Mouse (Mus musculus) hindbrain, embryonic 12.5 days (tissue): ENCODE measurements around the gene Igsf21. TPM values are rescaled to one million over a fixed set of nuclear protein-coding genes. Genes with fewer than 3 reads are reported as not detected.

Source experiments
- ATAC-seq: fragments of 200-750 bp; cut with Nextera tagmentation; 2 replicates; pipeline ENCODE4 v1.8.0; 2017; ENCODE audit warnings: moderate TSS enrichment; ENCODE audit not compliant: low FRiP score
- H3K27ac ChIP-seq: fragments of 300-500 bp; sonication (generic); 2 replicates; pipeline ENCODE4 v1.5.1; 2016; ENCODE audit warnings: mild to moderate bottlenecking
- H3K27me3 ChIP-seq: fragments of 300-500 bp; sonication (generic); 2 replicates; pipeline ENCODE4 v1.6.1; 2016; ENCODE audit warnings: mild to moderate bottlenecking
- H3K36me3 ChIP-seq: fragments of 300-500 bp; sonication (generic); 2 replicates; pipeline ENCODE4 v1.6.1; 2016; ENCODE audit warnings: mild to moderate bottlenecking
- H3K4me1 ChIP-seq: fragments of 300-500 bp; sonication (generic); 2 replicates; pipeline ENCODE4 v1.6.1; 2016
- H3K4me2 ChIP-seq: fragments of 300-500 bp; sonication (generic); replicated peaks from 2 replicates; pipeline ENCODE4 v1.6.1; 2016; ENCODE audit warnings: mild to moderate bottlenecking
- H3K4me3 ChIP-seq: fragments of 300-500 bp; sonication (generic); 2 replicates; pipeline ENCODE4 v1.5.1; 2016; ENCODE audit warnings: mild to moderate bottlenecking
- H3K9ac ChIP-seq: fragments of 300-500 bp; sonication (generic); 2 replicates; pipeline ENCODE4 v1.6.1; 2016; ENCODE audit warnings: mild to moderate bottlenecking, moderate library complexity
- H3K9me3 ChIP-seq: fragments of 300-500 bp; sonication (generic); replicated peaks from 2 replicates; pipeline ENCODE4 v1.6.1; 2016; ENCODE audit warnings: mild to moderate bottlenecking
- WGBS: fragments of 180-500 bp; shearing (Covaris S2); methylation state at CpG from one replicate; pipeline ENCODE4 v1.1.7; 2016; 5-methylcytosine and 5-hydroxymethylcytosine counted together
- polyA plus RNA-seq: library from polyadenylated mRNA; unstranded; fragments of >200 nt; fragmentation: Nextera tagmentation; extraction: Ambion mirVana; gene quantifications from 2 replicates; pipeline ENCODE4 v1.2.1, GENCODE M21; 2016

The Igsf21 gene
- polyA plus RNA-seq, 1 experiment from 2014 or later, result 15.0 TPM

GRCm38 (mm10) chr4:140084521-140085011 lies 162.0 kb downstream of the Igsf21 start:
- no peak for ATAC-seq
- Histone ChIP-seq H3K27ac (0 out of 2 replicates have a peak overlapping the region, but pooled peaks have one; percentile 18), H3K4me2 (no peak overlapping the region), H3K4me1 (peaks cover 11% of the 10 kb centered on the region), H3K9ac (no peak overlapping the region), H3K9me3 (no peaks in the 10 kb centered on the region), H3K4me3 (no peak overlapping the region), H3K36me3 (no peaks in the 10 kb centered on the region), H3K27me3 (no peaks in the 10 kb centered on the region)
- WGBS, result 46% methylated on average over 11 of the region's 11 CpGs

- ATAC-seq, result no peak
- WGBS, result 68% methylated on average over 5 of the region's 5 CpGs
- Histone ChIP-seq H3K27ac (no peak overlapping the region), H3K4me1 (peaks cover 11% of the 10 kb centered on the region), H3K4me3 (no peak overlapping the region), H3K4me2 (no peak overlapping the region), H3K9me3 (no peaks in the 10 kb centered on the region), H3K36me3 (no peaks in the 10 kb centered on the region), H3K9ac (no peak overlapping the region), H3K27me3 (no peaks in the 10 kb centered on the region)
Observed at GRCm38 (mm10) chr4:140084064-140084463, 162.5 kb downstream of the Igsf21 start.

DNA sequence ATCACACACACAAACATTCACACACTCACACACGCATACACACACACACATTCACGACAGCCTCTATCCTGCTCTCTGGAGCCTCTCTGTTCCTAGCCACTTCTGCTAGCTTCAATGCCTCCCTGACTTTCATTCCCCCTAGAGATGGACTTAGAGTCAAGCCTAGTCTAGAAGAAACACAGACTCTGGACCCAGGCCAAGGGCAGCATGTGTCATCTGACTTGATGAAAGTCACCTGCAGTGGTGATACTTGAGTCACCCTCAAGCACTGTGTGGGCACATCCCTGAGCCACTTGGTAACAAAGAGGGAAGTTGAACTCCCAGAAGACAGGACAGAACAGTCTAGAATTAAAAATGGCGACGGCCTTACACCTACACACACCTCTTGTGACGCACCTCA lies 168.2 kb downstream of the Igsf21 start:
- Histone ChIP-seq H3K9ac (no peak overlapping the region), H3K9me3 (no peaks in the 10 kb centered on the region), H3K4me3 (no peak overlapping the region), H3K27ac (no peak overlapping the region), H3K4me1 (peaks cover 17% of the 10 kb centered on the region), H3K36me3 (no peaks in the 10 kb centered on the region), H3K4me2 (no peak overlapping the region), H3K27me3 (no peaks in the 10 kb centered on the region)
- 88% methylated on average over 5 of the region's 5 CpGs for WGBS
- no peak for ATAC-seq

DNA sequence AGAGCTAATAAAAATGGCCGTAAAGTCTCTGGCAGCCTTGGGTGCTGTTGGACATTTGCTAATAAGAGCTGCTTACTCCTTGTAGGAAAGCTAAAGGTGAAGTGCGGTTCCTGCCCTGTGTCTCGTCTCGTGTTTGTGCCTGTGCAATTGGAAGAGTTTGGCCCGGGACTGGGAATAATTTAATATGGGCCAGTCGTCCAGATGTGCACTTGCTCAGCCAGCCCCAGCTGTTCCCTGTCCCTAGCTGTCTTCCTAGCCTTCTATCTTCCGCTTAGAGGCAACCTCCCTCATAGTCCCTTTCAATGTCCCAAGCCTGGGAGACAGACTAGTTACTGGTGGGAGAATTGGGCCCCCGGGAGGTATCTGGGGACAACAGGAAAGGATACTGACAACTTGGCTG lies 169.0 kb downstream of the Igsf21 start:
- no peaks in the 10 kb centered on the region for H3K9me3 ChIP-seq
- H3K4me2 ChIP-seq, result no peak overlapping the region
- 74% methylated on average over 8 of the region's 8 CpGs for WGBS
- ATAC-seq, result no peak
- peaks cover 17% of the 10 kb centered on the region for H3K4me1 ChIP-seq
- H3K9ac ChIP-seq, result no peak overlapping the region
- peak overlapping the region; percentile 7; the same call in 1 of the 2 replicates for H3K27ac ChIP-seq
- 0 out of 2 replicates have a peak, but pooled peaks cover 1% of the 10 kb centered on the region for H3K27me3 ChIP-seq
- H3K4me3 ChIP-seq, result no peak overlapping the region
- H3K36me3 ChIP-seq, result no peaks in the 10 kb centered on the region

GRCm38 (mm10) chr4:140076852-140077563 lies 169.6 kb downstream of the Igsf21 start:
- no peak for ATAC-seq
- Histone ChIP-seq H3K36me3 (no peaks in the 10 kb centered on the region), H3K9me3 (no peaks in the 10 kb centered on the region), H3K4me2 (no peak overlapping the region), H3K4me1 (peaks cover 17% of the 10 kb centered on the region), H3K27ac (peak overlapping the region; percentile 7; the same call in 1 of the 2 replicates), H3K4me3 (no peak overlapping the region), H3K27me3 (0 out of 2 replicates have a peak, but pooled peaks cover 7% of the 10 kb centered on the region), H3K9ac (no peak overlapping the region)
- 63% methylated on average over 12 of the region's 12 CpGs for WGBS

- Histone ChIP-seq H3K4me2 (no peak overlapping the region), H3K27me3 (0 out of 2 replicates have a peak, but pooled peaks cover 10% of the 10 kb centered on the region), H3K4me3 (no peak overlapping the region), H3K27ac (no peak overlapping the region), H3K4me1 (peaks cover 17% of the 10 kb centered on the region), H3K9ac (no peak overlapping the region), H3K36me3 (no peaks in the 10 kb centered on the region), H3K9me3 (no peaks in the 10 kb centered on the region)
- no peak for ATAC-seq
- 83% methylated on average over 6 of the region's 6 CpGs for WGBS
Observed at GRCm38 (mm10) chr4:140076428-140076827, 170.2 kb downstream of the Igsf21 start.

- H3K27ac ChIP-seq, result no peak overlapping the region; the same call in 1 of the 2 replicates
- H3K9me3 ChIP-seq, result 0 out of 2 replicates have a peak, but pooled peaks cover 8% of the 10 kb centered on the region
- H3K4me2 ChIP-seq, result no peak overlapping the region
- H3K4me3 ChIP-seq, result no peak overlapping the region
- 25% methylated on average over 17 of the region's 17 CpGs for WGBS
- no peaks in the 10 kb centered on the region for H3K36me3 ChIP-seq
- H3K9ac ChIP-seq, result no peak overlapping the region
- H3K4me1 ChIP-seq, result peaks cover 21% of the 10 kb centered on the region
- ATAC-seq, result no peak
- H3K27me3 ChIP-seq, result peaks cover 17% of the 10 kb centered on the region; the same call in 1 of the 2 replicates
Observed at GRCm38 (mm10) chr4:140071047-140071446, 175.5 kb downstream of the Igsf21 start.

DNA sequence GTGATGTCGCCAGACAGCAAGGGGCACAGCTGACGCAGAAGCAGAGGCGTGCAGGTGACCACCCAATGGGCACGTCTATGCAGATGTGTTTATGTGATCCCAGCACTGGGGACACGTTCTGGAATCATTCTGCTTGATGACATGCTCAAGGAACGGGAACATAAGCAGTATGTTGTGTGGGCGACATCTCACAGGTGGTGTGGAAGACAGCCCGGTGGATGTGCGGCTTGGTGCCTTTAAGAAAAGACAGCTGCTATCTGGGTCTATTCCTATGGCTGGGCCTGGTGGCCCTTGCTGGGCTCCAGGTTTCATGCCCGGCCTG lies 176.3 kb downstream of the Igsf21 start:
- peaks cover 21% of the 10 kb centered on the region for H3K4me1 ChIP-seq
- 35% methylated on average over 10 of the region's 10 CpGs for WGBS
- H3K9ac ChIP-seq, result no peak overlapping the region
- peak overlapping the region; percentile 36; the same call in 1 of the 2 replicates for H3K27ac ChIP-seq
- no peak overlapping the region for H3K4me2 ChIP-seq
- no peak overlapping the region for H3K4me3 ChIP-seq
- H3K27me3 ChIP-seq, result peaks cover 17% of the 10 kb centered on the region; the same call in 1 of the 2 replicates
- H3K36me3 ChIP-seq, result no peaks in the 10 kb centered on the region
- peak; percentile 27; the same call in 1 of the 2 replicates for ATAC-seq
- H3K9me3 ChIP-seq, result 0 out of 2 replicates have a peak, but pooled peaks cover 8% of the 10 kb centered on the region

GRCm38 (mm10) chr4:140069563-140070330 lies 176.8 kb downstream of the Igsf21 start:
- Histone ChIP-seq H3K9me3 (0 out of 2 replicates have a peak, but pooled peaks cover 8% of the 10 kb centered on the region), H3K27me3 (peaks cover 17% of the 10 kb centered on the region; the same call in 1 of the 2 replicates), H3K4me1 (peaks cover 21% of the 10 kb centered on the region), H3K36me3 (no peaks in the 10 kb centered on the region), H3K4me3 (no peak overlapping the region), H3K4me2 (no peak overlapping the region), H3K27ac (no peak overlapping the region), H3K9ac (no peak overlapping the region)
- WGBS, result 9% methylated on average over 12 of the region's 15 CpGs
- peak; percentile 88 for ATAC-seq

GRCm38 (mm10) chr4:140068468-140068867 lies 178.1 kb downstream of the Igsf21 start:
- Histone ChIP-seq H3K27ac (no peak overlapping the region), H3K4me2 (no peak overlapping the region), H3K27me3 (peaks cover 17% of the 10 kb centered on the region; the same call in 1 of the 2 replicates), H3K4me3 (no peak overlapping the region), H3K9ac (no peak overlapping the region), H3K36me3 (no peaks in the 10 kb centered on the region), H3K4me1 (peaks cover 21% of the 10 kb centered on the region), H3K9me3 (0 out of 2 replicates have a peak, but pooled peaks cover 8% of the 10 kb centered on the region)
- WGBS, result 98% methylated on average over 6 of the region's 6 CpGs
- no peak for ATAC-seq

DNA sequence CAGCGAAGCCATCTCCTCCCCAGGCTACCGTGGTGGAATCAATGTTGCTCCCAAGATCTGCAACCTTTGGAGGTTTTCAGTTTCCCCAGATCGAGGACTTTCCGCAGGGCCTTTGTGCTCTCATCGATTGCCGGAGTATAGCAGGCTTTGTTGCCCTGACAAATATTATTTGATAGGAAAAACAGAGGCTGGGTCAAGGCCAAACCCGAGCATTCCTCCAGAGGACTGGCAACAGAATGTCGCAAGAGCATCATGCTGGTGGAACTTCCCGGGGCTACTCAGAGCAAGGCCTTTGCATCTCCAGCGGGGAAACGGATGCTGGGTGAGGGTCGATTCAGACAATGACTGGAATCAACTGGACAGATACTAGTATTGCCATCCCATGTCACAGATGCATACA lies 180.6 kb downstream of the Igsf21 start:
- Histone ChIP-seq H3K4me3 (no peak overlapping the region), H3K27me3 (peaks cover 7% of the 10 kb centered on the region; the same call in 1 of the 2 replicates), H3K9ac (no peak overlapping the region), H3K9me3 (0 out of 2 replicates have a peak, but pooled peaks cover 8% of the 10 kb centered on the region), H3K4me2 (no peak overlapping the region), H3K27ac (no peak overlapping the region), H3K4me1 (peaks cover 19% of the 10 kb centered on the region), H3K36me3 (no peaks in the 10 kb centered on the region)
- no peak for ATAC-seq
- 90% methylated on average over 12 of the region's 12 CpGs for WGBS

GRCm38 (mm10) chr4:140063153-140063671 lies 183.4 kb downstream of the Igsf21 start:
- Histone ChIP-seq H3K27ac (no peak overlapping the region), H3K36me3 (no peaks in the 10 kb centered on the region), H3K9ac (no peak overlapping the region), H3K4me2 (no peak overlapping the region), H3K27me3 (0 out of 2 replicates have a peak, but pooled peaks cover 3% of the 10 kb centered on the region), H3K4me1 (no peaks in the 10 kb centered on the region), H3K9me3 (0 out of 2 replicates have a peak, but pooled peaks cover 3% of the 10 kb centered on the region), H3K4me3 (no peak overlapping the region)
- WGBS, result 76% methylated on average over 13 of the region's 13 CpGs
- no peak for ATAC-seq
